Mouse (Mus musculus): ENCODE measurements around the gene Zfp266.

DNA sequence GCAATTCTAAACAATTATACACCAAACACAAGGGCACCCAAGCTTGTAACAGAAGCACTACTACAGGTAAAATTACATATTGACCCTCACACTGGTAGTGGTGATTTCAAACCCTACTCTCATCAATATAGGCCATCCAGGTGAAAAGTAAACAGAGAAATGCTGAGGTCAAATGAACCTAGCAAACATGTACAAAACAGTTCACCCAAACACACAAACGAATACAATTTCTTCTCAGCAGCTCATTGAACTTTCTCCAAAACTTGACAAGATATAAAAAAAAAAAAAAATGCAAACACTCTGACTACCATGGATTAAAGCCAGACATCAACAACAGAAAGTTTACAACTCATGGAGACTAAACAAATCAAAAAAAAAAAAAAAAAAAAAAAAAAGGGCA lies 69.7 kb downstream of the Zfp266 start:
- TF ChIP-seq CTCF (IDR thresholded peaks at IDR 0.05; ENCODE audit: control insufficient read depth, insufficient read depth, low read length) (no peak), POLR2A (IDR thresholded peaks at IDR 0.05; ENCODE audit: borderline replicate concordance, control insufficient read depth, low read depth, low read length) (no peak)

Measured in bone marrow, adult 2 months (tissue).